Mouse (Mus musculus) embryonic facial prominence, embryonic 13.5 days (tissue): Measurements from ENCODE around the gene Nfkbil1. TPM values are rescaled to one million over a fixed set of nuclear protein-coding genes. Genes with fewer than 3 reads are reported as not detected.
A peak's percentile ranks its signal among the peaks of the same experiment; 100 is the strongest.

Source experiments
- ATAC-seq: fragments of 200-750 bp; cut with Nextera tagmentation; 2 replicates; pipeline ENCODE4 v1.8.0; 2017; ENCODE audit warnings: low read depth; ENCODE audit not compliant: insufficient number of reproducible peaks, insufficient read depth, low FRiP score, low TSS enrichment
- H3K27ac ChIP-seq: fragments of 300-500 bp; sonication (generic); 2 replicates; pipeline ENCODE4 v1.5.1; 2015; ENCODE audit warnings: moderate library complexity, mild to moderate bottlenecking, inconsistent platforms
- H3K27me3 ChIP-seq: fragments of 300-500 bp; sonication (generic); 2 replicates; pipeline ENCODE4 v1.6.1; 2015; ENCODE audit warnings: mild to moderate bottlenecking, inconsistent platforms
- H3K36me3 ChIP-seq: fragments of 300-500 bp; sonication (generic); 2 replicates; pipeline ENCODE4 v1.6.1; 2015; ENCODE audit warnings: mild to moderate bottlenecking, inconsistent platforms
- H3K4me1 ChIP-seq: fragments of 300-500 bp; sonication (generic); 2 replicates; pipeline ENCODE4 v1.6.1; 2015; ENCODE audit warnings: inconsistent platforms
- H3K4me2 ChIP-seq: fragments of 300-500 bp; sonication (generic); 2 replicates; pipeline ENCODE4 v1.6.1; 2015; ENCODE audit warnings: moderate library complexity, mild to moderate bottlenecking, inconsistent platforms
- H3K4me3 ChIP-seq: fragments of 300-500 bp; sonication (generic); 2 replicates; pipeline ENCODE4 v1.5.1; 2015; ENCODE audit warnings: mild to moderate bottlenecking, inconsistent platforms
- H3K9ac ChIP-seq: fragments of 300-500 bp; sonication (generic); 2 replicates; pipeline ENCODE4 v1.6.1; 2015; ENCODE audit warnings: mild to moderate bottlenecking, inconsistent platforms
- H3K9me3 ChIP-seq: fragments of 300-500 bp; sonication (generic); 2 replicates; pipeline ENCODE4 v1.6.1; 2016; ENCODE audit warnings: inconsistent platforms
- WGBS: fragments of 180-500 bp; shearing (Covaris S2); methylation state at CpG from one replicate; pipeline ENCODE4 v1.1.7; 2015; ENCODE audit warnings: mixed read lengths; 5-methylcytosine and 5-hydroxymethylcytosine counted together
- polyA plus RNA-seq: library from polyadenylated mRNA; unstranded; fragments of >200 nt; fragmentation: Nextera tagmentation; extraction: Ambion mirVana; gene quantifications from 2 replicates; pipeline ENCODE4 v1.2.1, GENCODE M21; 2015

Gene Nfkbil1
- 10.4 and 12.0 TPM in 2 replicates for polyA plus RNA-seq

DNA sequence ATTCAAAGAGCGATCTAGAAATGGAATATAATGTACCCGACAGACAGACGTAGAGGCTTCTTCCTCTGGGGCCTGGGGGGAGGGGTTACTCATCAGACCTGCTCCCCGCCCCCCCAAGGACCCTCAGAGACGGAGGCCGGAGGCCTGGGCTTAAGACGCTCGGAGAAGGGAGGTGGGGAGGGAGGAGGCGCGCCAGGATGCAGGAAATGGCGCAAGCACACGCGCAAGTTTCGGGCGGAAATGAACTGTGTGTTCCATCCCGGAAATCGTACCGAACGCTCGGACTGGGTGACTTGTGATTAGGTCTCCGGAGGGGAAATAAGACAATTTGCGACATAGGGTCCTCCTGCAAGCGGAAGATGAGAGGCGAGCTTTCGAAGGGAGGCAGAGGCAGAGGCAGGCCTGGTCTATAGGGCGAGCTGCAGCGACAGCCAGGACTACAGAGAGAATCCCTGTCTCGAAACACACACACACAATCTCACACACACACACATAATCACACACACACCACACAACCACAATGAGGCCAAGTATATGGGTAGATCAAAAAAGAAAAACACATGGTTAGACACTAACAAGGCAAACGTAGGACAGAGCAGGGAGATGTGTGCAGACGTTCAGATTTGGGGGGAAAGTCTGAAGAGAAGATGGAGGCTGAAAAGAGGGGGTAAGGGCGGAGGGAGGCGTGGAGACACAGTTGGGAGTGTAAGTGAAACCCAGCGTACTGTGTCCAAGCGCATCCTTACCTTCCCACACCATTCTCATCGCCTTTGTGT, at the start of gene Nfkbil1:
TSS of gene Nfkbil1 (minus strand) at position 179 of the 776 bp plus-strand sequence.
- Histone ChIP-seq H3K4me1 (peaks cover 40% of the 10 kb centered on the region), H3K9ac (peak within 1 kb of the TSS; percentile 94), H3K4me2 (peak within 1 kb of the TSS; percentile 90), H3K36me3 (peaks cover 22% of the 10 kb centered on the region), H3K9me3 (no peaks in the 10 kb centered on the region), H3K27ac (peak within 1 kb of the TSS; percentile 97), H3K27me3 (no peaks in the 10 kb centered on the region), H3K4me3 (peak within 1 kb of the TSS; percentile 66)
- WGBS, result under 1% methylated on average over 35 of the region's 35 CpGs
- peak; percentile 82 for ATAC-seq

DNA sequence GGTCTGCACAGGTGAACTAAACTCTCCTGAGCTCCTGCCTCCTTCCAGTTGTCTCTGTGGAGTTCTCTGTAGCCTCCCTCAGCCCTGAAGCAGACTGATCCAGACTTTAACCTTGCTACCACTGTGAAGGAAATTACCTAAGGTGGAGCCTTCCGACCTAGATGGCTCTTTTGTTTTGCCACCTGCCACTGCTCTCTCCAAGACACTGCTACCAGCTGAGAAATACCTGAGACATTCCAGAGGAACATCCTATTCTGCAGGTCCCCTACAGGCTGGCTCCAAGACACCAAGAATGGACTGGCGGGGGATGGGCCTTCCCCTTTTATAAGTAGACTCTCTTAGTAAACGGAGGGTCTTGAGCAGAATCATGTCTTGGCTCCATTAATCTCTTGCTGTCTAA, 44.7 kb upstream of the Nfkbil1 start:
- Histone ChIP-seq H3K9ac (no peak overlapping the region), H3K27me3 (peaks cover 22% of the 10 kb centered on the region), H3K4me2 (no peak overlapping the region), H3K4me1 (no peaks in the 10 kb centered on the region), H3K4me3 (no peak overlapping the region), H3K27ac (no peak overlapping the region), H3K36me3 (no peaks in the 10 kb centered on the region), H3K9me3 (no peaks in the 10 kb centered on the region)
- ATAC-seq, result no peak
- WGBS, result 64% methylated on average over 3 of the region's 3 CpGs

DNA sequence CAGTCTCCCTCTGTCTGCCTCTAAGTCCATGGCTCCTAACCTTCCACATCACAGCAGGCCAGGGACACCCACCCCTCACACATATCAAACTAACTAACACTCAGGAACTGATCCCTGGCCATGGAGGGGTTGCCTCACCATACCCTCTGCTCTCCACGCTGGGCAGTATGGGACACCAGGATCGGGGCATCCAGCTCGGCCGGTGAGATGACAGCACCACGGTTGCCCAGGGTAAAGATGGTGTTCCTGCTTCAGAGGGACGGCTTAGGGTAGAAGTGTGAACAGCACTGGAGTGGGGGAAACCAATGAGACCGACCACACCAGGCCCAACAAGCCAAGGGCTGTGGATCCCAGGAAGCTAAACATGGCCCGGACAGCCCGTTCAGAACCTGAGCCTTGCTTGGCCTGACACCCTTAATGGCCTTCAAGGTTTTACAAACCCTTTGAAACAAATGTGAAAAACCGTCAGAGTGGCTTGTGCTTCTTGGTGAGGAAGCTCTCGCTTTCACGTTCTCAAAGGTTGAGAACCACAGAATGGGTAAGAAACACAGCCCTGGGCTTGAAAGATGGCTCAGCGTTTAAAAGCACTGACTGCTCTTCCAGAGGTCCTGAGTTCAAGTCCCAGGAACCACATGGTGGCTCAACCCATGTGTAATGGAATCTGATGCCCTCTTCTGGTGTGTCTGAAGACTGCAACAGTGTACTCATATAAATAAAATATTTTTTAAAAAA, 43.5 kb upstream of the Nfkbil1 start:
- Histone ChIP-seq H3K4me1 (no peaks in the 10 kb centered on the region), H3K36me3 (no peaks in the 10 kb centered on the region), H3K4me2 (no peak overlapping the region), H3K9me3 (no peaks in the 10 kb centered on the region), H3K4me3 (no peak overlapping the region), H3K9ac (no peak overlapping the region), H3K27ac (no peak overlapping the region), H3K27me3 (peaks cover 20% of the 10 kb centered on the region)
- WGBS, result 86% methylated on average over 13 of the region's 13 CpGs
- no peak for ATAC-seq

DNA sequence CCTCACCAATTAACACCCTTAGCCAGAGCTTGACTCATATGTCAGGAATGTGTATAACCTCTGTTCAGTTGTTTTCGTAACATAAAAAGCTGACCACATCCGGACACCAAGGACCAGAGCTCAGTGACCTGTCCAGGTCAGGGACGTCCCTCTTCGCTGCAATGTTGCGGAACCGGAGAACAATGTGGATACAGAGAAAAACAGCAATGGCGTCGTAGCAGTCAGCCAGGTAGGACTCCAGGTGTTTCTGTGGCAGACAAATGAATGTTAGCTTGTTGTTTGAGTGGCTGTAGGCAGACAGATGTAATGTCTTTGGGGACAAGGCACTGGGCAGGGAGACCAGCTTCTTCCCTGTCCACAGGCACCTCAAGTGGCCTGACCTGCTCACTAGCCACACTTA, 42.5 kb upstream of the Nfkbil1 start:
- WGBS, result 84% methylated on average over 8 of the region's 8 CpGs

DNA sequence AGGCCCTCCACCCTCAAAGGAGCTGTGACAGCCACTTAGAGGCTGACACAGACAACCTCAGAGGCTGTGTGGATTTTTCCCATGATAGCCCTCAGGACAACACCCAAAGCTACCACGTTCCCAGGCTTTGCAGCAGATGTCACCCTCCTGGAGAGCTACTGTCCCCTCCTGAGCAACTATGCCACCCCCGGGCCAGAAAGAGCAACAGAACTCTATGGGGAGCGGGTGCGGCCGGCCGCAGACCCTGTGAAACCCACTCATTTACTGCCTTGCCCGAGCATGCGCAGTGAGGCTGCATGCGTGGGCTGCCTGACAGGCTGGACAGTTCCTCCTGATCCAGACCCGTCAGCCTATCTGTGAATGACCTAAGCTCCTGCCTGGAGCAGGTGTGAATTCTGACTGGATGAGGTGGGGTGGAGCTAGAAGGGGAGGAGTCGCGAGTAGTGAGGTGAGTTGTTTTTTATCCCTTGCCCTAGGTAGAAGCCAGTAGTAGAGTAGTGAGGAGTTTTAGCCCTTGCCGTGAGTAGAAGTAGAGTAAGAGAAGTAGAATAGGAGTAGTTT, 40.8 kb upstream of the Nfkbil1 start:
- no peaks in the 10 kb centered on the region for H3K36me3 ChIP-seq
- no peak overlapping the region for H3K9ac ChIP-seq
- H3K27me3 ChIP-seq, result peaks cover 20% of the 10 kb centered on the region
- H3K4me3 ChIP-seq, result no peak overlapping the region
- no peak overlapping the region for H3K4me2 ChIP-seq
- 28% methylated on average over 13 of the region's 13 CpGs for WGBS
- H3K4me1 ChIP-seq, result no peaks in the 10 kb centered on the region
- ATAC-seq, result no peak
- H3K27ac ChIP-seq, result no peak overlapping the region
- no peaks in the 10 kb centered on the region for H3K9me3 ChIP-seq

More for the DNA sequence above, 42.5 kb upstream of the Nfkbil1 start:
- no peaks in the 10 kb centered on the region for H3K36me3 ChIP-seq
- H3K4me1 ChIP-seq, result no peaks in the 10 kb centered on the region
- H3K27ac ChIP-seq, result no peak overlapping the region
- H3K4me2 ChIP-seq, result no peak overlapping the region
- no peak for ATAC-seq
- no peak overlapping the region for H3K9ac ChIP-seq
- H3K27me3 ChIP-seq, result peaks cover 20% of the 10 kb centered on the region
- no peak overlapping the region for H3K4me3 ChIP-seq
- H3K9me3 ChIP-seq, result no peaks in the 10 kb centered on the region

DNA sequence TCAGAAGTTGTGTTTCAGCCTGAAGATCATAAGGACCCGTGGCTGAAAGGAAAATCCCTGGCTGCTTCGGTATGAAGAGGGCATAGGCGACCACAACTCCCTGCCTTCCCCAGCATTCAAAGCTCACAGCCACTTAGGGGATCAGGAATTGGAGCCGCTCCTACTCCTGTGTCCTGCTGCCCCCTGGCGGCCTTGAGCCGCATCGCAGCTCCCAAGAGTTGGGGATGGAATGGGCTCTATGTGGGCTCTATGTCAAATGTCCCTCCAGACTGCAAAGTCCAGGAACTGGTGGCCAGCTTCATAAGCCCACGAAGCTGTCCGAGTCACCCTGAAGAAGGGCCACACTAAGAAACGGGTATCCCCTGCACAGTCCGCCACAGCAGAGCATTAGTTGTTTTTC, 39.2 kb upstream of the Nfkbil1 start:
- Histone ChIP-seq H3K9me3 (no peaks in the 10 kb centered on the region), H3K4me1 (no peaks in the 10 kb centered on the region), H3K4me3 (no peak overlapping the region), H3K27ac (no peak overlapping the region), H3K27me3 (peaks cover 20% of the 10 kb centered on the region), H3K9ac (no peak overlapping the region), H3K4me2 (no peak overlapping the region), H3K36me3 (no peaks in the 10 kb centered on the region)
- ATAC-seq, result no peak
- 6% methylated on average over 11 of the region's 11 CpGs for WGBS

DNA sequence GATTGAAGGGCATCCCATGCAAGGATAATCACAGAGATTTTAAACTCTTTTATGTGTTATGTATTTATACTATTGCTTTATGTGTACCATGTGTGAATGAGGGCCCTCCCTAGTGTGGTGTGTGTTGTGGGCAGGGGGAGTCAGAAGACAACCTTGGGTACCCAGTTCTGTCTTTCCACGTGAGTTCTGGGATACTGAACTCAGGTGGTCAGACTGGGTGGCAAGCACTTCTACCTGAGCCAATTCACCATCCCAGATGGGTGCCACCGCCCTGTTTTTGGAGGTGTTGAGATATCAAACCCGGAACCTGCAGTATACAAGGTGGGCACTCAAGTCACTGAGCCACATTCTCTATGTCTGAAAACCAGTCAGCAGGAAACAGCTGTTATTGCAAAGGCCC, 36.7 kb upstream of the Nfkbil1 start:
- H3K4me1 ChIP-seq, result no peaks in the 10 kb centered on the region
- H3K9ac ChIP-seq, result no peak overlapping the region
- no peak overlapping the region for H3K4me3 ChIP-seq
- no peak overlapping the region for H3K27ac ChIP-seq
- H3K9me3 ChIP-seq, result no peaks in the 10 kb centered on the region
- H3K27me3 ChIP-seq, result peaks cover 23% of the 10 kb centered on the region
- H3K36me3 ChIP-seq, result no peaks in the 10 kb centered on the region
- WGBS, result 67% methylated on average over 3 of the region's 3 CpGs
- ATAC-seq, result no peak
- no peak overlapping the region for H3K4me2 ChIP-seq

DNA sequence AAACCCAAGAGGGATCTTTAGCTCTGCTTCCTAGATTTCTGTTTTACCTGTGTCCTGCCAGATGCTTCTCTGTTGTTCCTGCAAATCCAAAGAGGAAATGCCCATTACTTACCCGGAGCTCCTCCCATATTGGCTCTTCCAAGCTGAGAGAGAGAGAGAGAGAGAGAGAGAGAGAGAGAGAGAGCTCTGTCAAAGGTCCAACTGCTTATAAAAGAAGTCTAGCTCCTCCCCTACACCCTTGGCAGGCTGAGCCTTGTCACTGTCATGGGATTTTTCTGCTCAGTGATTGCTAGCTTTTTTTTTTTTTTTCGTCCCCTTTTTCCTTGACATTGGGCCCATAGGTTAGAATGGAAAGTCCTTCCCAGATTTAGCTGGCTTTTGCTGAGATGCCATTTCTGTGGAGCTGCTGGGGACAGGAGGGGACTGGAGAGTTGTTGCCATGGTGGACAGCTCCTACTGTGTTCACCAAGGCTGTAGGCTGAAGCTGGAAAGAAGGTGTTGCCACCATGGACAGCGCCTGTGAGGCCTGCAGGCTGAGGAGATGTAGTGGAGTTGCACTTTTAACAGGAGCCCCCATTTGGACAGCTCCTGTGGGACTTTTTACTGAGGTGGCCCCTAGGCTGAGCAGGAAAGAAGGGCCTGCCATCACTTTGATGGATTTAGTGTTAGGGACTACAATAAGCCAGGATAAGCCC, 34.2 kb upstream of the Nfkbil1 start:
- H3K27me3 ChIP-seq, result peaks cover 25% of the 10 kb centered on the region
- H3K36me3 ChIP-seq, result no peaks in the 10 kb centered on the region
- H3K4me3 ChIP-seq, result no peak overlapping the region
- H3K4me2 ChIP-seq, result no peak overlapping the region
- 29% methylated on average over 3 of the region's 3 CpGs for WGBS
- H3K9me3 ChIP-seq, result no peaks in the 10 kb centered on the region
- H3K27ac ChIP-seq, result no peak overlapping the region
- H3K4me1 ChIP-seq, result no peaks in the 10 kb centered on the region
- no peak overlapping the region for H3K9ac ChIP-seq
- no peak for ATAC-seq

DNA sequence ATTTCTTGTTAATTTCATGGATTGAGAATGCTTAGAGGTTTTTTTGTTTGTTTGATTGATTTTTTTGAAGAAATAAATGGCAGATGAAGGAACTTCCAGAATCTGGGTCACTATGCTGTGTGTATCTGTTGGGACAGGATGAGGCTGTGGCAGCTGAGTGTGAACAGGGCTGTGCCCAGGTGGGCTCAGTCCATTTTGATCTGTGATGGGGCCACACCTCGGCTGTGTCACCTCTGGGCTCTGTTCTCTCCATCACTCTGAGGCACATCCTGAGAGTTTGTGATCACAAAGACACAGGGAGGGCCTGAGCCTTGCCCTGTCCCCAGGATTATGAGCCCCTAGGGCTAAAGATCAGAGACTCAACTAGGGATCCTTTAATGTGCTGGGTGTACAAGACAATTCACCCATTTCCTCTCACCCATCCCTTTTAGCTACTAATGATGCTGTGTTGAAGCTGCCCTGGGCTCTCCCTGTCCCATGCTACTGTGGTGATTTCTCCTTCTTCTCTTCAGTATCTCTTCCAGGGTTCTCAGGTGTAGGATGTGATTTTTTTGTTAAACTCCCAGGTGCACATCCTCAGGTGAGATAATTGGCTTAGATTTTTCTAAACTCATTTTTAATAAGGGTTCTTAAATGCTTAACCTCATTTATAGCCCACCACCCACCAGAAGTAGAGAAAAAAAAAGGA, 32.0 kb upstream of the Nfkbil1 start:
- no peak overlapping the region for H3K4me3 ChIP-seq
- H3K27ac ChIP-seq, result no peak overlapping the region
- no peak overlapping the region for H3K4me2 ChIP-seq
- H3K9ac ChIP-seq, result no peak overlapping the region
- H3K9me3 ChIP-seq, result no peaks in the 10 kb centered on the region
- ATAC-seq, result no peak
- H3K27me3 ChIP-seq, result peaks cover 47% of the 10 kb centered on the region
- no peaks in the 10 kb centered on the region for H3K36me3 ChIP-seq
- WGBS, result 70% methylated on average over 1 of the region's 1 CpGs
- H3K4me1 ChIP-seq, result peaks cover 9% of the 10 kb centered on the region; the same call in 1 of the 2 replicates

DNA sequence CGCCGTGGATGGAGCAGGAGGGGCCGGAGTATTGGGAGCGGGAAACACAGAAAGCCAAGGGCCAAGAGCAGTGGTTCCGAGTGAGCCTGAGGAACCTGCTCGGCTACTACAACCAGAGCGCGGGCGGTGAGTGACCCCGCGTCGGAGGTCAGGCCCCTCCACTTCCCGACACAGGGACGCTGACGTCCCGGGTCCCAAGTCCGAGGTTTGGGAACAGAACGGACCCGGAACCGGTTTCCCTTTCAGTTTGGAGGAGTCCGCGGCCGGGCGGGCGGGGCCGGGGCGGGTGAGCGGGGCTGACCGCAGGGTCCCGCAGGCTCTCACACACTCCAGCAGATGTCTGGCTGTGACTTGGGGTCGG, 27.9 kb upstream of the Nfkbil1 start:
- peak overlapping the region; percentile 99 for H3K4me2 ChIP-seq
- no peaks in the 10 kb centered on the region for H3K9me3 ChIP-seq
- H3K27ac ChIP-seq, result no peak overlapping the region
- peak overlapping the region; percentile 60 for H3K4me3 ChIP-seq
- H3K9ac ChIP-seq, result peak overlapping the region; percentile 71
- ATAC-seq, result peak; percentile 27; the same call in 1 of the 2 replicates
- peaks cover 80% of the 10 kb centered on the region for H3K27me3 ChIP-seq
- no peaks in the 10 kb centered on the region for H3K36me3 ChIP-seq
- WGBS, result 2% methylated on average over 31 of the region's 31 CpGs
- H3K4me1 ChIP-seq, result peaks cover 9% of the 10 kb centered on the region; the same call in 1 of the 2 replicates
